ENCODE assay signal across 8 mouse cellular contexts in genomic region chr9:102545406-102546255, GRCm38 (mm10). TPM values are rescaled to one million over a fixed set of nuclear protein-coding genes. Genes with fewer than 3 reads are reported as not detected.
DNase-seq lines count a peak whose midpoint lies in the region; ATAC-seq and TF ChIP-seq lines count a peak whose summit lies in the region.

No protein-coding gene starts in this region.

- ATAC-seq in megakaryocyte-erythroid progenitor cell, adult 5-6 weeks (replicated peaks; ENCODE audit: low FRiP score, low TSS enrichment, poor library complexity, severe bottlenecking) = 0 out of 2 replicates have a peak, but pooled peaks have one; percentile 11
- no peak for ATAC-seq in stomach, postnatal 0 days (ENCODE audit: low FRiP score, low TSS enrichment)
- no peak for ATAC-seq in erythroblast, adult 5-6 weeks (replicated peaks; ENCODE audit: low FRiP score, poor library complexity, severe bottlenecking)
- ATAC-seq in lung, postnatal 0 days = no peak

- TF ChIP-seq EP300 in stomach, postnatal 0 days (optimal IDR thresholded peaks at IDR 0.05) = no peak
- TF ChIP-seq EP300 in lung, postnatal 0 days (IDR thresholded peaks at IDR 0.05) = no peak

- WGBS in stomach, postnatal 0 days = 40% methylated on average over 22 of the region's 22 CpGs
- WGBS in lung, postnatal 0 days = 37% methylated on average over 22 of the region's 22 CpGs

- H3K27me3 ChIP-seq in stomach, postnatal 0 days (ENCODE audit: control insufficient read depth, insufficient read depth, low read length) = no peaks in the 10 kb centered on the region
- 0 out of 2 replicates have a peak, but pooled peaks cover 6% of the 10 kb centered on the region for H3K27me3 ChIP-seq in lung, postnatal 0 days (replicated peaks; ENCODE audit: insufficient read depth, low read length)

- peak overlapping the region; percentile 45 for H3K4me2 ChIP-seq in stomach, postnatal 0 days (replicated peaks; ENCODE audit: low read depth)
- no peak overlapping the region for H3K4me2 ChIP-seq in lung, postnatal 0 days (replicated peaks; ENCODE audit: low read depth, low read length)

- peak; percentile 72 to 73 for DNase-seq in cerebellum, postnatal 10 days
- DNase-seq in cerebellum, postnatal 25 days = no peak
- DNase-seq in right cerebral cortex, postnatal 25 days = peak; percentile 38
- DNase-seq in right cerebral cortex, adult 18-20 months = no peak
- no peak for DNase-seq in stomach, postnatal 0 days (ENCODE audit: low spot score)
- no peak for DNase-seq in lung, postnatal 0 days (ENCODE audit: low spot score)

- H3K4me1 ChIP-seq in stomach, postnatal 0 days (replicated peaks; ENCODE audit: control insufficient read depth, insufficient read depth) = no peaks in the 10 kb centered on the region
- no peaks in the 10 kb centered on the region for H3K4me1 ChIP-seq in lung, postnatal 0 days (ENCODE audit: insufficient read depth, low read depth, low read length)

- H3K9me3 ChIP-seq in stomach, postnatal 0 days (ENCODE audit: control insufficient read depth, low read length) = no peaks in the 10 kb centered on the region
- H3K9me3 ChIP-seq in lung, postnatal 0 days (ENCODE audit: low read length) = no peaks in the 10 kb centered on the region

- H3K4me3 ChIP-seq in stomach, postnatal 0 days (ENCODE audit: low read depth, low read length) = 0 out of 2 replicates have a peak overlapping the region, but pooled peaks have one; percentile 26
- H3K4me3 ChIP-seq in lung, postnatal 0 days (ENCODE audit: low read depth, low read length) = no peak overlapping the region

- H3K27ac ChIP-seq in stomach, postnatal 0 days (replicated peaks) = no peak overlapping the region
- H3K27ac ChIP-seq in lung, postnatal 0 days (ENCODE audit: low read length) = no peak overlapping the region

- no peaks in the 10 kb centered on the region for H3K36me3 ChIP-seq in stomach, postnatal 0 days (ENCODE audit: control insufficient read depth, insufficient read depth, low read length)
- no peaks in the 10 kb centered on the region for H3K36me3 ChIP-seq in lung, postnatal 0 days (ENCODE audit: insufficient read depth, low read length)

- no peak for TF ChIP-seq CTCF in stomach, postnatal 0 days (IDR thresholded peaks at IDR 0.05; ENCODE audit: low read depth)
- TF ChIP-seq CTCF in lung, postnatal 0 days (IDR thresholded peaks at IDR 0.05) = no peak

- H3K9ac ChIP-seq in stomach, postnatal 0 days (ENCODE audit: low read length) = no peak overlapping the region
- H3K9ac ChIP-seq in lung, postnatal 0 days (replicated peaks; ENCODE audit: low read depth) = no peak overlapping the region

RNA-seq across cellular contexts. Expression of gene Ky, which starts 40.1 kb away (rescaled TPM):
- total RNA-seq in megakaryocyte-erythroid progenitor cell, adult 5-6 weeks (2014; fragmentation: Nextera tagmentation) = not detected in 2 replicates
- total RNA-seq in megakaryocyte-erythroid progenitor cell, adult 5-6 weeks (2017) = not detected in 2 replicates
- polyA plus RNA-seq in stomach, postnatal 0 days (2015; fragmentation: Nextera tagmentation; extraction: Ambion mirVana) = 0.08 and 0.13 TPM in 2 replicates
- total RNA-seq in erythroblast, adult 5-6 weeks (2015; ENCODE audit: low replicate concordance) = not detected in 2 replicates
- not detected in 2 replicates for total RNA-seq in erythroblast, adult 5-6 weeks (2017; ENCODE audit: low replicate concordance)
- 0.02 and 0.20 TPM in 2 replicates for polyA plus RNA-seq in lung, postnatal 0 days (2015; fragmentation: Nextera tagmentation; extraction: Ambion mirVana)

Comparison
In these comparisons a context has a peak if more than half of its experiments do, and no peak if none do; other contexts are left out.
1. DNase-seq: peak in cerebellum, postnatal 10 days (2 of 2) and right cerebral cortex, postnatal 25 days (single experiment); none in cerebellum, postnatal 25 days (0 of 2), right cerebral cortex, adult 18-20 months (single experiment), stomach, postnatal 0 days (single experiment) and lung, postnatal 0 days (single experiment).